Mouse (Mus musculus): ENCODE data around the gene Fhit.

Fhit gene

DNA sequence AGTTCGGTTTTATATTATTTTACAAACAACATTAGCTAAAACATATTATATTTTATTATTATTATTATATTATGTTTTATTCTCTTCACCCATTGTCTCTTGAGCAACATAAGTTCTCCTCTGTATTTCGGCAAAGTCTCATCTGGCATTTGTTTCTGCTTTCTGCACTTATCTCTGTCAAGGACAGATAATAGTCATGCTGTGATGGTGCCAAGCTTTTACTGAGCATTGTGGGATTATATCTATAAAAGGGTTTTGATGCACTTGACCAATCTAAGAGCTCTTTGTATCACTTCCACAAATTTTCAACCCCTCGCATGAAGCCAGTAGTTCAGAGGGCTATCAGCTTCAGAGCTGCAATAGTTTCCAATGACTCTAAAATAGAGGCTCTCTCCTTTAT lies 845.1 kb downstream of the Fhit start:
- DNase-seq, result no peak

- DNase-seq, result no peak
Observed at GRCm38 (mm10) chr14:10312190-10312589, 849.6 kb downstream of the Fhit start.

GRCm38 (mm10) chr14:10305286-10305685 lies 856.5 kb downstream of the Fhit start:
- DNase-seq, result no peak

GRCm38 (mm10) chr14:10301497-10301896 lies 860.3 kb downstream of the Fhit start:
- DNase-seq, result no peak

GRCm38 (mm10) chr14:10300914-10301313 lies 860.9 kb downstream of the Fhit start:
- no peak for DNase-seq

DNA sequence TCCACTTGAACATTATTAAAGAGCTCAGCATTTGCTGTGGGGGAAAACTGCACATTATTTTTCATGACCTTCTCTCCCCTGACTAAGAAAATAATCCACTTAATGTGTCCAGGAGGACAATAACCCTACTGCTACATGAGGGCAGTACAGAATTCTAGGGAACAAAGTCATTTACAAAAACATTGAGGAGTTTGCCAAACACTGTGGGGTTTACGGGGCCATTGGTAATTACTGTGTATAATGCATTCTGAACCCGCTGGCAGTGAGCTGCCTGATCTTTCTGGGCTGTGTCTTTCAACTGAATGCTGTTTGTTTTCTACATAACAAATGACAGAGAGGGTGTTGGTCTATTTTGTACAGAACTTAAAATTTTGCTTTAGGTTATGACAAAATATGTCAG lies 862.8 kb downstream of the Fhit start:
- no peak for DNase-seq

- DNase-seq, result no peak
Observed at GRCm38 (mm10) chr14:10289043-10289442, 872.8 kb downstream of the Fhit start.

- DNase-seq, result no peak
Observed at GRCm38 (mm10) chr14:10286027-10286426, 875.8 kb downstream of the Fhit start.

GRCm38 (mm10) chr14:10228708-10229107 lies 933.1 kb downstream of the Fhit start:
- DNase-seq, result no peak

DNA sequence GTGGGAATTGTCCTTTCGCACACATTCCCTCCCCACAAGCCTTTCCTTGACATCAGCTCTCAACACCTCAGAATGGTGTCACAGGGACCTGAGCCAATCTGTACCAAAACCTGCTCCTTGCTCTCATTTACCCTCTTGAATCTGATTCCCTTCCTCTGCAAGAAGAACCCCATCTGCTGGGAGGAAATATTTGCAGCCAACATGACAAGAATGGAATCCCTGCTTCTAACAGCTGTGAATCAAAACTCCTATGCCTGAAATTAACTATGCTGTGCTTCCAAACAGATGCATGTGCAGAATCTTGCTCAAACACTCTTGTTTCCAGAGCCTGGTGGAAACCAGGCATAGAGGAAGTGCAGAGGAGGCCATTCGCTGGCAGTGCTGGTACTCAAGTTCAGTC lies 940.0 kb downstream of the Fhit start:
- DNase-seq, result no peak

DNA sequence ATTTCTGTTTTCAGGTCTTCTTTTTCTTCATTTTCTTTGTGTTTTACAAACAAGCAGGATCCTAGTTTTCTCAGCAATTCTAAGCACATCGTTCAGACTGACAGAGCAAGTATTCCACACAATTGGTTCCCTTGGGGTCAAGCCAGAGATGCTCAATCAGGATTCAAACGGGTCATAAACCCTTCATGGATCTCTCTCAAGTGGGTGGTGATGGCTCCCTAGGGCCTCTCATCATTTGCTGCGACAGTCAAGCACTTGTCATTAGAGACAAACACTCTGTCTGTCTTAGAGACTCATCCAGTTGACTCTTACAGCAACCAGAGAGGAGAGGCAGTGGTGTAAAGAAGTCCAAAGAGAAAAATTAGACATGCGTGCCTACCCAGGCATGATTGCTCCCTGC lies 948.6 kb downstream of the Fhit start:
- no peak for DNase-seq

DNA sequence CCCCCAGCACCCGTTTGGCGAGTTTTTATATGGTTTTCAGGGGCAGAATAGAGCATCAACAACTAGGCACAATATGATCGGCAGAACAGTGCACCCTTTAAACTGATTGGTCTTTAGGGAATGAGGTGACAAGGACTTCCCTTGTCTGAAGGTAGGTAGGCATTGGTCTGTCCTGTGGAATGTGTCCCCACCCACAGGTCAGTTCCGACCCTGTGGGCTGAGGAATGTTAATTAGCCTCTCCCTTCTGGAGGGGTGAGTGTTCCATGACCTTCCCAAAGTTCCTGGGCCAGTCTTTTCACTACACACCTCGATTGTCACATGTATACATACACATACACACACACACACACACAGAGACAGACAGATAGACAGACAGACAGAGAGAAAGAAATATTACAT lies 950.7 kb downstream of the Fhit start:
- DNase-seq, result no peak

GRCm38 (mm10) chr14:10209007-10209406 lies 952.8 kb downstream of the Fhit start:
- DNase-seq, result no peak

GRCm38 (mm10) chr14:10205699-10206098 lies 956.1 kb downstream of the Fhit start:
- no peak for DNase-seq

GRCm38 (mm10) chr14:10205290-10205689 lies 956.5 kb downstream of the Fhit start:
- DNase-seq, result no peak

DNA sequence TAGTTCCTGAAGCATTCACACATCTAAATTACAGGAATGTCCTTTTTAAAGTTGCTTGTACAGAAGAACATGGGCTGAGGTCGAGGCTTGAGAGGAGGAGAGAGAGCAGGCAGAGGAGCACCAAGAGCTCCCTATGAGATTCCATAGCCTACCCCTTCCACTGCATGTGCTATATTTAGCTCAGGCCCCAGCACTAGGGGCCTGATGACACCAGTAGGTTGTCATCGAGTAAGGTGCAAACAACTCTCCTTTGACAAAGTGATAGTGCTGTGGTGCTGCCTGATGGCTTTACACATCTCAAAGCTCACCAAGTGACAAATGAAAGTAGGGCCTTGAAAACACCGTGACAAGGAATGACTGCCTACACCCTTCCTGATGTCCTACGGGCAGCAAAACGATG lies 967.7 kb downstream of the Fhit start:
- DNase-seq, result no peak

- no peak for DNase-seq
Observed at GRCm38 (mm10) chr14:10171761-10172160, 990.1 kb downstream of the Fhit start.

- no peak for DNase-seq
Observed at GRCm38 (mm10) chr14:10166641-10167429, 995.0 kb downstream of the Fhit start.

DNA sequence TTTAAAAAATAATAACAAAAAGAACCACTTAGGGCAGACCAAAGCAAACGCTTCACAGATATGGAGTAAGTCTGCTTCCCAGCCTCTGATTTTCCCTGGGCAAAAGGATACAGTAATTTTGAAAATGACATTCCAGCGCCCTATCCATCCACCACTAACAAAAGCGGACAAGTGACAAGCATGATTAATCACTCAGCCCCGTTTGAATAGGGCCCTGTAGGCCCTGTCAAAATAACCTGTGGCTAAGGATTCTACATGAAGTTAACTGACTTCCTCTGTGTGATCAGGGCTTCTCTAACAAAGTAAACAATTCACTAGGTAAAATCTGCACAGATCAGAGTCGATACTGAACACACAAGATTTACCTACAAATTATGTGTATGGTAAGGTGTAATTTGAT lies 1012.0 kb downstream of the Fhit start:
- DNase-seq, result no peak

GRCm38 (mm10) chr14:10139311-10139710 lies 1022.5 kb downstream of the Fhit start:
- DNase-seq, result no peak

DNA sequence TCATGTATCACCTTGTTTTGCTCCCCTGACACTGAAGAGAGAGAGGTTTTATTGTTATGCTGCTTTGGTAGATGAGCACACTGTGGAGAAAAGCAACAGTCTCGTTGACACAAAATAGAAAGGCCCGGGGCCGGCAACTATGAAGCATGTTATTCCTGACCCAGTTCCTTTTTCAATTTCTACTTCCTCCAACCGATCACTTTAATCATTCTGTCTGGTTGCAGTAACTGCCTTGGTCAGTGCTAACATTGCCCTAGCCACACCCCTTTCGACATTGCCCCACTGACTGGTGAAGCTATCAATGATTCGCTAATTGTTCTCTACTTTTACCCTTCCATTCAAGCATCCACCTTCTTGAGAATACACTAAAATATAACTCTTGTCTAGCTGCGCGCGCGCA lies 1028.0 kb downstream of the Fhit start:
- DNase-seq, result no peak

GRCm38 (mm10) chr14:10129675-10130074 lies 1032.2 kb downstream of the Fhit start:
- DNase-seq, result no peak

DNA sequence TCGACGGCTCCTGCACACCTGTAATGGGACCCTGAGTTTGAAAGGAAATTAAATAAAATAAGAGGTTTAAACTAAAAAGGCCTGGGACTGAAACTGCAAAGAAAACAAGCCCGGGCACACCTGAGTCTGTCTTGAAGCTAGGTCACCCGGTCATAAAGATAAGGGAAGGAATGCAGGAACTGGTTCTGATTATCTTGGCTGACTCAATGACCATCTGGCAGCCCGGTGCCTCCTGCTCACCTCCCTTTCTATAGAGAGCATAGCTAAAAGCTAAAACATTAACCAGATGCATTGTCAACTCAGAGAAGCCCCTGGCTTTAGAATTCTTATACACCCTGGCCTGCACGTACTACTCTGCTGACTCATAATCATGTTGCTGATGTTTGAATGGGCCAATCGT lies 1032.7 kb downstream of the Fhit start:
- no peak for DNase-seq

DNA sequence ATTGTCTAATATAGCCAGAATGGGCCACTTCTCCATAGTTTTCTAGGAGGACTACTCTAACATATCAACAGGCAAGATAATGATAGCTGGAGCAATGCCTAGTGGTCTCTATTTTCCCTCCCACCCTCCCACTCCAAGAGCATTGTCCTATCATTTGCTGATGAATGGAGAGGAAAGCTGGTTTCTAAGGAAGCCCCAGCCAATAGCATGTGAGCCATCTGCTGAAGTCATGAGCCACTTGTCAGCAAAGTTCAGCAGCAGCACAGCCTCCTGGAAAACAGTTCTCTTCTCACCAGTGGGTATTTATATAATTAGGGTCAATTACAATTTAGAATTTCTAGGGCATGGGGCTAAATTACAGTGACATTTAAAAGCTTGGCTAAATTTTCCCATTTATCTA lies 1035.3 kb downstream of the Fhit start:
- no peak for DNase-seq

DNA sequence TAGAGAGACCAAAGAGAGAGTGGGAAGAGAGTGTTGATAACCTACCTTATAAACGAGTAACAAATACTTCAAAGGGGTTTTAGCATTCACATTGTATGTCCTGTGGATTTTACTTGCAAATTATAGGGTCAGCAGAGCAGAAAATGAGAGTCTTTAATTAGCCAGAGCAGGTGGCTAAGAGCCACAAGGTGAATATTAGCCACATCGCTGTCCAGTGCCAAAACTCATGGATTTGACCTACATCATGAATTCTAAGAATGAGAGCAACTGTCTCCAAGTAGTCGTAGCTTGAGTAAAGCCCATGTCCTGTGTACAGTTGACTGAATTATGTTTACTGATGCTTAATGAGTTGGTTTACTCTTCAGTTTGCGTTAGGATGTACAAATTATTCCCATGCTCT lies 1039.7 kb downstream of the Fhit start:
- DNase-seq, result no peak

All from lung, postnatal 14 days (tissue).